ENCODE assay signal across 8 mouse cellular contexts in the genomic region with DNA sequence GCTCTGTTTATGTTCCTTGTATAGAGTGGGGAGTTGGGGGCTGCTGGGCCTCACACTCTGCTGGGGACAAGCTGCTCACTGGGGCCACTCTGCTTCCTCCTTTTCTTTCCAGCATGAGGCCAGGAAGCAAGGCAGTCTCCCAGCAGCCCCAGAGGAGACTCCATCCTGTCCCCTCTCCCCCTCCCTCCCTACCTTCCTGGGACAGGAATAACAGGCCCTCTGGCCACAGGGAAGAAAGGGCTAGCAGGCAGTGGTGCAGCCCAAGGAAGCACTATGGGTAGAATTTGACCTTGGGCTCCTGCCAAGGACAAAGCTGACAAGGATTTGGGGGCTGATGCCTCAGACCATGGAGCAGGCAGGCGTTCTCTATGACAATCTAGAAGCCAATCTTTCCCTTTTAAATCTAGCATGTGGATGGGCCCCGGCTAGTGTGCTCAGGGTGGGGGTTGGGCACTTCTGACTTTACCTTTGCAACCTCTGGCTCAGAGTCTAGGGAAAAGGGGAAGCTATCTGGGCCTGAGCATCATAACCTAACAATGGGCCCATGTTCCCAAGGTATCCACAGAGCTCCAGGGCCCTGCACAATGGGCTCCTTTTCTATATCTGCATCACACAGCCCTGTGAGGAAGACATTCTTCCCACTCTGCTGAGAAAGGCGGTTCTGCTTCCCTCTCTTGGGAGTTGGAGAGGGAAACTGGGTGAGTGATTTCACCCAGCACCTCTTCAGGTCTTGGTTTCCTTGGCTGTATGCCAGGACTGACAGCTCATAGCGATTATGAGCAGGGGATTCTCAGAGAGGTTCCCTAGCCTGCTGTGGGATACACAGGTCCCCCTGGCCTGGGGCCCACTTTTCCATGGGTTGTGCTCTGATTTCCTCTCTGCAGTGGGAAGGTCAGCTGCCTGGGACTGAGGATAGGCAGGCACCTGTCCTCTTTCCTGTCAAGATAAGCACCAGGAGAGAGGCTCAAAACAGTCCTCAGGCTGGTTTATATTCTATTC. TPM values are rescaled to one million over a fixed set of nuclear protein-coding genes. Genes with fewer than 3 reads are reported as not detected.
DNase-seq lines count a peak whose midpoint lies in the region; ATAC-seq and TF ChIP-seq lines count a peak whose summit lies in the region.

No protein-coding gene starts in this region.

- TF ChIP-seq POLR2A in lung, adult 2 months (IDR thresholded peaks at IDR 0.05; ENCODE audit: borderline replicate concordance, extremely low read depth, low read depth, low read length): no peak

- no peaks in the 10 kb centered on the region for H3K36me3 ChIP-seq in lung, embryonic 15.5 days
- peaks cover 45% of the 10 kb centered on the region for H3K36me3 ChIP-seq in liver, embryonic 13.5 days

- H3K9ac ChIP-seq in lung, embryonic 15.5 days: no peak overlapping the region
- 0 out of 2 replicates have a peak overlapping the region, but pooled peaks have one; percentile 17 for H3K9ac ChIP-seq in liver, embryonic 13.5 days

- no peak overlapping the region for H3K4me3 ChIP-seq in lung, embryonic 15.5 days
- no peak overlapping the region for H3K4me3 ChIP-seq in lung, adult 2 months (replicated peaks; ENCODE audit: extremely low read depth, low read depth, low read length)
- no peak overlapping the region for H3K4me3 ChIP-seq in liver, embryonic 13.5 days (replicated peaks)

- intact Hi-C loops in heart, postnatal 10 days (cut with DNase I): no loop called here

- DNase-seq in lung, adult 2 months: no peak
- peak; percentile 48 to 60 for DNase-seq in heart, postnatal 10 days
- no peak for DNase-seq in liver, embryonic 13.5 days
- DNase-seq in thymus, postnatal 0 days (ENCODE audit: low spot score): no peak
- DNase-seq in embryo, embryonic 9.5 days (ENCODE audit: extremely low spot score): no peak
- no peak for DNase-seq in spleen, adult 18-20 months

- no peaks in the 10 kb centered on the region for H3K27me3 ChIP-seq in lung, embryonic 15.5 days
- no peaks in the 10 kb centered on the region for H3K27me3 ChIP-seq in liver, embryonic 13.5 days

- no peak overlapping the region for H3K4me2 ChIP-seq in lung, embryonic 15.5 days
- no peak overlapping the region for H3K4me2 ChIP-seq in liver, embryonic 13.5 days

- peak overlapping the region; percentile 72 for H3K27ac ChIP-seq in lung, embryonic 15.5 days
- H3K27ac ChIP-seq in liver, embryonic 13.5 days: peak overlapping the region; percentile 68

- H3K9me3 ChIP-seq in lung, embryonic 15.5 days: no peaks in the 10 kb centered on the region
- no peaks in the 10 kb centered on the region for H3K9me3 ChIP-seq in liver, embryonic 13.5 days (replicated peaks)

- peaks cover 29% of the 10 kb centered on the region for H3K4me1 ChIP-seq in lung, embryonic 15.5 days
- H3K4me1 ChIP-seq in lung, adult 2 months (ENCODE audit: control insufficient read depth, insufficient read depth, low read length): peaks cover 4% of the 10 kb centered on the region
- H3K4me1 ChIP-seq in liver, embryonic 13.5 days (replicated peaks): peaks cover 60% of the 10 kb centered on the region

- WGBS in lung, embryonic 15.5 days: 10% methylated on average over 4 of the region's 4 CpGs
- 24% methylated on average over 4 of the region's 4 CpGs for WGBS in lung, adult 2 months
- WGBS in liver, embryonic 13.5 days (ENCODE audit: insufficient replicate concordance): 48% methylated on average over 4 of the region's 4 CpGs

- peak; percentile 60 for ATAC-seq in lung, embryonic 15.5 days (ENCODE audit: borderline replicate concordance, extremely low read depth, low FRiP score, low TSS enrichment)
- ATAC-seq in common myeloid progenitor, adult 5-6 weeks (replicated peaks; ENCODE audit: low read depth, poor library complexity, severe bottlenecking): 0 out of 2 replicates have a peak, but pooled peaks have one; percentile 19
- no peak for ATAC-seq in liver, embryonic 13.5 days (ENCODE audit: low read depth)

- TF ChIP-seq CTCF in lung, adult 2 months (IDR thresholded peaks at IDR 0.05; ENCODE audit: insufficient read depth, low read length): no peak

RNA-seq across cellular contexts. Expression of a gene that starts 17.2 kb away (rescaled TPM):
- polyA plus RNA-seq in lung, embryonic 15.5 days (2015; fragmentation: Nextera tagmentation; extraction: Ambion mirVana): not detected in 2 replicates
- polyA plus RNA-seq in lung, adult 2 months (2012; rRNA removed): not detected in 2 replicates
- not detected in 2 replicates for total RNA-seq in common myeloid progenitor, adult 5-6 weeks (2017)
- total RNA-seq in heart, postnatal 10 days (2021): not detected
- polyA plus RNA-seq in liver, embryonic 13.5 days (2015; fragmentation: Nextera tagmentation; extraction: Ambion mirVana): not detected in 2 replicates
- polyA plus RNA-seq in thymus, postnatal 0 days (2015; fragmentation: Nextera tagmentation; extraction: Ambion mirVana): not detected in 2 replicates

RNA-seq across cellular contexts. Expression of a gene that starts 54.4 kb away (rescaled TPM):
- polyA plus RNA-seq in lung, embryonic 15.5 days (2015; fragmentation: Nextera tagmentation; extraction: Ambion mirVana): 10.2 and 11.3 TPM in 2 replicates
- 14.7 TPM in 2 replicates for polyA plus RNA-seq in lung, adult 2 months (2012; rRNA removed)
- 7.3 and 7.4 TPM in 2 replicates for total RNA-seq in common myeloid progenitor, adult 5-6 weeks (2017)
- total RNA-seq in heart, postnatal 10 days (2021): 10 to 100 TPM in 1 of 2 experiments, 1 to 10 TPM in 1; 9.5 to 10.4 TPM
- 5.3 and 5.4 TPM in 2 replicates for polyA plus RNA-seq in liver, embryonic 13.5 days (2015; fragmentation: Nextera tagmentation; extraction: Ambion mirVana)
- polyA plus RNA-seq in thymus, postnatal 0 days (2015; fragmentation: Nextera tagmentation; extraction: Ambion mirVana): 1.9 and 2.0 TPM in 2 replicates

Comparison
In these comparisons a context has a peak if more than half of its experiments do, and no peak if none do; other contexts are left out.
1. DNase-seq: peak in heart, postnatal 10 days (2 of 2); none in lung, adult 2 months (single experiment), liver, embryonic 13.5 days (single experiment), thymus, postnatal 0 days (single experiment), embryo, embryonic 9.5 days (single experiment) and spleen, adult 18-20 months (0 of 2).